In genomic region chr11:46363864-46364263, GRCm38 (mm10) we compare ENCODE assay signal across 39 mouse cellular contexts. TPM values are rescaled to one million over a fixed set of nuclear protein-coding genes. Genes with fewer than 3 reads are reported as not detected.
"Had no signal": no experiment of that assay in that cellular context is flagged by ENCODE, and none has a peak within 500 bp of the region (broad histone marks: within the 10 kb centered on the region; RNA-seq: fewer than 3 reads in every experiment).

No protein-coding gene starts in this region.

- H3K27ac ChIP-seq: embryonic facial prominence, embryonic 10.5 days; embryonic facial prominence, embryonic 12.5 days; embryonic facial prominence, embryonic 13.5 days; embryonic facial prominence, embryonic 15.5 days; forebrain, embryonic 10.5 days; forebrain, embryonic 12.5 days; forebrain, embryonic 13.5 days; forebrain, embryonic 15.5 days; gastrocnemius, adult 2 months; heart, adult 2 months had no signal

- H3K4me3 ChIP-seq: embryonic facial prominence, embryonic 10.5 days; embryonic facial prominence, embryonic 12.5 days; embryonic facial prominence, embryonic 13.5 days; embryonic facial prominence, embryonic 15.5 days; erythroblast, embryonic 14.5 days; forebrain, embryonic 10.5 days; forebrain, embryonic 12.5 days; forebrain, embryonic 13.5 days; forebrain, embryonic 15.5 days; gastrocnemius, adult 2 months; heart, adult 2 months had no signal

- DNase-seq: cerebellum, adult 2 months; cerebellum, adult 8-10 months; cerebellum, adult 9-10 months; cerebellum, adult 9-11 months; cerebellum, postnatal 10 days; cerebellum, postnatal 14 days; cerebellum, postnatal 25 days; cerebellum, postnatal 36 days; embryo, embryonic 11 days; forebrain, postnatal 0 days; gastrocnemius, adult 2 months; gastrocnemius, postnatal 10 days; gastrocnemius, postnatal 14 days; gastrocnemius, postnatal 25 days; gastrocnemius, postnatal 36 days; heart, adult 18-20 months; heart, adult 2 months had no signal

- H3K9ac ChIP-seq: embryonic facial prominence, embryonic 12.5 days; embryonic facial prominence, embryonic 13.5 days; embryonic facial prominence, embryonic 15.5 days; forebrain, embryonic 12.5 days; forebrain, embryonic 13.5 days; forebrain, embryonic 15.5 days; forebrain, postnatal 0 days had no signal

- H3K36me3 ChIP-seq: embryonic facial prominence, embryonic 10.5 days; embryonic facial prominence, embryonic 12.5 days; embryonic facial prominence, embryonic 13.5 days; embryonic facial prominence, embryonic 15.5 days; forebrain, embryonic 10.5 days; forebrain, embryonic 12.5 days; forebrain, embryonic 15.5 days had no signal

- ATAC-seq: forebrain, embryonic 13.5 days; forebrain, embryonic 14.5 days; forebrain, embryonic 15.5 days; forebrain, embryonic 16.5 days; forebrain, postnatal 0 days had no signal

- H3K27me3 ChIP-seq: embryonic facial prominence, embryonic 12.5 days; embryonic facial prominence, embryonic 13.5 days; embryonic facial prominence, embryonic 15.5 days; forebrain, embryonic 12.5 days; forebrain, embryonic 13.5 days; forebrain, embryonic 15.5 days had no signal

- H3K4me1 ChIP-seq: embryonic facial prominence, embryonic 15.5 days; forebrain, embryonic 12.5 days; forebrain, embryonic 15.5 days had no signal

- H3K4me2 ChIP-seq: embryonic facial prominence, embryonic 12.5 days; embryonic facial prominence, embryonic 13.5 days; embryonic facial prominence, embryonic 15.5 days; forebrain, embryonic 12.5 days; forebrain, embryonic 13.5 days; forebrain, embryonic 15.5 days had no signal

- H3K9me3 ChIP-seq: embryonic facial prominence, embryonic 10.5 days; embryonic facial prominence, embryonic 12.5 days; embryonic facial prominence, embryonic 13.5 days; embryonic facial prominence, embryonic 15.5 days; forebrain, embryonic 10.5 days; forebrain, embryonic 12.5 days; forebrain, embryonic 13.5 days; forebrain, embryonic 15.5 days had no signal

RNA-seq across cellular contexts. Expression of gene Itk, which starts 25.5 kb away (rescaled TPM):
- total RNA-seq: gastrocnemius, adult 2 months; gastrocnemius, adult 8-10 months had no signal
- polyA plus RNA-seq: embryonic facial prominence, embryonic 11.5 days; embryonic facial prominence, embryonic 13.5 days; forebrain, embryonic 10.5 days; forebrain, embryonic 12.5 days; forebrain, embryonic 13.5 days; forebrain, embryonic 14.5 days; forebrain, embryonic 15.5 days; forebrain, embryonic 16.5 days had no signal

RNA-seq across cellular contexts. Expression of gene Fam71b, which starts 32.5 kb away (rescaled TPM):
- total RNA-seq: common myeloid progenitor, adult 5-6 weeks; forebrain, postnatal 0 days; gastrocnemius, adult 18-20 months; gastrocnemius, adult 2 months; gastrocnemius, adult 8-10 months; gastrocnemius, postnatal 10 days; gastrocnemius, postnatal 14 days; gastrocnemius, postnatal 25 days; gastrocnemius, postnatal 36 days; gastrocnemius, postnatal 4 days; granulocyte monocyte progenitor cell, adult 5-6 weeks; heart, adult 18-20 months; heart, adult 2 months; heart, adult 8-10 months had no signal
- polyA plus RNA-seq: cerebellum, adult 2 months; cortical plate, adult 2 months; embryonic facial prominence, embryonic 10.5 days; embryonic facial prominence, embryonic 11.5 days; embryonic facial prominence, embryonic 12.5 days; embryonic facial prominence, embryonic 13.5 days; embryonic facial prominence, embryonic 14.5 days; embryonic facial prominence, embryonic 15.5 days; erythroblast, embryonic 14.5 days; forebrain, embryonic 10.5 days; forebrain, embryonic 11.5 days; forebrain, embryonic 12.5 days; forebrain, embryonic 13.5 days; forebrain, embryonic 14.5 days; forebrain, embryonic 15.5 days; forebrain, embryonic 16.5 days; forebrain, postnatal 0 days; frontal cortex, adult 2 months had no signal
